Mouse (Mus musculus) small intestine, adult 10 weeks (tissue): Measurements from ENCODE around the gene Gm20924. TPM values are rescaled to one million over a fixed set of nuclear protein-coding genes. Genes with fewer than 3 reads are reported as not detected.

ENCODE experiments used
- polyA plus RNA-seq: library from polyadenylated mRNA; stranded (reverse); fragments of 350-450 nt; fragmentation: Illumina TruSeq; extraction: RNeasy Lipid Tissue Mini Kit (QIAGEN cat#74804); gene quantifications from one replicate; pipeline ENCODE4 v1.2.3, GENCODE M21; 2014; ENCODE audit warnings: low replicate concordance

Gm20924 gene
- polyA plus RNA-seq, result not detected

DNA sequence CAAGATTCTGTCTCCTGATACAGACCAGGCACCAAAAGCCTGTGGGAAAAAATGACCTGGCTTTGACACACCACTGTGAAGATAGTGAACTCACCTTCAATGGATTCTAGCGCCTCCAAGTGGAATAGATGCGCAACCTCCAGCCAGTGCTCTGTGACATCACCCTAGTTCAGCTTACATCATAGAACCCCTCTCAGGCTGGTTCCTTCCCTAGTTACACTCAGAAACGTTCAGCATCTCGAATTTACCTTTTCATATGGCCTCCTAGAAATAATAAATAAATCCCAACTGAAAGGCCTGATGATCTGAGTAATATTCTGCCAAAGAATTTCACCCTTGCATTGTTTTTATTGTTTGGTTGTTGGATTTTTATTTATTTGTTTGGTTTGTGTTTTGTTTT lies at the start of gene Gm20924:
Gene Gm20924 (minus strand): TSS at position 101 of the 400 bp plus-strand sequence.

Other genes starting within 250 kb of the Gm20924 start
- gene Gm20736, start 170.2 kb upstream of the Gm20924 start, polyA plus RNA-seq, result not detected